Mouse (Mus musculus) right cerebral cortex, postnatal 10 days (tissue): Measurements from ENCODE around the gene Ctnna3.
"Not testable (repeated sequence)": the region's sequence is repeated elsewhere in the genome, so short reads cannot be mapped to it uniquely, and the experiment has no call there.

Experiments
- DNase-seq, 2 experiments: peaks; one replicate each; pipeline ENCODE4 v3.0.0; 2021; ENCODE audit warnings: low spot score in 2 of 2

Gene Ctnna3

DNA sequence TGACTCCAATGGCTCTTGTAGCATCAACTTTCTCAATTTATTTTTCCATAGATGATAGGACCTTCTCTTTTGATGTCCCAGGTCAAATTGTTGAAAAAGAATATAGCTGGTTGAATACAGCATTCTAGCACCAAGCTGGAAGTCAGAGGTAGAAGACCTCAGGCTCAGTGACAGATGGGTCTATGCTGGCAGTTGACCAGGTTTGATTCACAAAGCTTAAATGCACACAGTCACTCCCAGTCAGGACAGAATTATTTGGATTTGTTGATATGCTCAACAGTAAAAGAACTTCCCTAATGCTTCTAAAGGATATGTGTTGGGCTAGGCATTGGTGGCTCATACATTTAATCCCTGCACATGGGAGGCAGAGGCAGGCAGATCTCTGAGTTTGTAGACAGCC lies 1059.6 kb downstream of the Ctnna3 start:
- no peak for DNase-seq

DNA sequence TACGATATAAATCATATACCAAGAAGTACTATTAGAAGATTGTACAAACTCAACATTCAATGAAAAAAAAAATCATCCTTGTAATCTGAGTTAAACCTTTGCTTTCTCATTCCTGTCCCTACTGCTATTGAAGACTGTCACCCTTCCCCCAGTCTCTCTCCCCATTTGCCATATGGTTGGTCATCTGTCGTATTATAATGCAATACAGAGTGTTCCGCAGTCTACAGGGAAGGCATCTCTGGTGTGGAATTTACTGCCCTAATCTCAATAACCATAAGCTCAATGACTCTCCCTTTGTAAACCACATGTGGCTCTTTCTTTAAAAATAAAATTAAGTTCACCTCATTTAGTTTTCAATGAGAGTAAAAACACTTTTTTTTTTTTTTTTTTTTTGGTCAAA lies 1113.7 kb downstream of the Ctnna3 start:
- no peak for DNase-seq

DNA sequence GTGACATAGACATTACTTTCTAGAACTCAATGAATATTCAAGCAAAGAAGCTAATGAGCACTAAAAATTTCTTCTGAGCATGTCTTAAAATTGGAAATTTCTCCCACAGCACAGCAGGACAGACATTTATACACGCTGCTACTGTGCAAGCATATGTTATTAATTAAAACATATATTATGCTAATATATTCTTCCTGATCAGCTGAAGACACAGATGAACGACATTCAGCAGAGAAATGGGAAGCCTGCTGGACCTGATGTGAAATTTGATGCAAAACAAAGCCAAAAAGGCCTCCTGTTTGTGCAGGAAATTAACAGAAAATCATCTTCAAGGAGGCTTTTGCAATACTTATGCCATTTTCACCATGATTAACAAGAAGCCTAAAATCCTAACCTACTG lies 1114.5 kb downstream of the Ctnna3 start:
- DNase-seq = no peak

DNA sequence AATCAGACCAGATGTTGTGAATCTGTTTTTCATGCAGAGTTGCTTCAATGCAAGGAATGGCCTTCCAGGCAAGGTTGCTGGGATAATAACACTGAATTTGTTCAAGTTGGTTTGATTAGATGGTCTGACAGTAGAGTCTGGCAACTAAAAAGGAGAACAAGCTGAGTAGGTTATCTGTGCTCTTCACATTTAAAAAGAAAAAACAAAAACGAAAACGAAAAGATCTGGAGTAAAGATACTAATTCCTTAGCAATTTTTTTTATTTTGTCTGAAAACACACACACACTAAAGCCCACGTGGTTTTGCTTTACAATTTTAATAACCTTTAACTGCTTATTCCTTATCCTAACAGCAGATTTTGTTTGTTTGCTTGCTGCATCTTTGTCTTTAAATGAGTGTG lies 1141.4 kb downstream of the Ctnna3 start:
- DNase-seq = no peak

DNA sequence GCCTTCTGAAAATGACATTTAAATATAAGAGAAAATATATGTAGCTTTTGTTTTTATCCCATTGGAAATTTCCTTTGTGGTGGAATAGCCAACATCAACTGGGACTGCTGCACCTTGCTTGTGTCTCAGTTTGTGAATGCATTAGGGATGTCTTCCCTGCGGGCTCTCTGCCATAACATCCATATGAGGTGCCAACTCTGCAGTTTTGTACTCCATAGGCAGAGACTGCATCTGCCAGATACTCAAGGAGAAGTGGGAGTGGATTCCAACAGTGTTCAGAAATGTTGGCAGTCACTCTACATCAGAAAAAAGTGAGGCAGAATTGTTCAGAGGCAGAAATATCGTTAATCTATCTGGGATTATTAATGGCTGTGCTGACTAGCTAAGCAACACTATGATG lies 1158.2 kb downstream of the Ctnna3 start:
- DNase-seq = peak; percentile 59 to 61

DNA sequence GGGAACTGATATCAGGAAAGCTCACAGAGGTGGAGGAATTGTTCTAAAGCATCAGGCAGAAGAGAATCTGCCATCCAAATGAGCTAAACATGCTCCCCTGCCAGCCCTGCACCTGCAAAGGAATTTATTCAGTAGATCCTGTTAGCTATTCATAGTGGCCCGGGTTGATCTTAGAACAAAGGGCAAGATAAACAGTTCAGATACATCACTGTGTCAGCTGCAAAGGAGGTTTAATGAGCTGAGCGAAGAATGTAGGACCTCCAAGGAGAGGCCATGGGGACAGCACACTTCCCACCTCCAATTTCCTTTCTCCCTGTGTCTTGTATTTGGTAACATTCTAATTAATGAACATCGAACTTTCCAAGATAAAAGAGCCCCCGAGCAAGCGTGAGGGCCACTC lies 1206.9 kb downstream of the Ctnna3 start:
- no peak for DNase-seq

DNA sequence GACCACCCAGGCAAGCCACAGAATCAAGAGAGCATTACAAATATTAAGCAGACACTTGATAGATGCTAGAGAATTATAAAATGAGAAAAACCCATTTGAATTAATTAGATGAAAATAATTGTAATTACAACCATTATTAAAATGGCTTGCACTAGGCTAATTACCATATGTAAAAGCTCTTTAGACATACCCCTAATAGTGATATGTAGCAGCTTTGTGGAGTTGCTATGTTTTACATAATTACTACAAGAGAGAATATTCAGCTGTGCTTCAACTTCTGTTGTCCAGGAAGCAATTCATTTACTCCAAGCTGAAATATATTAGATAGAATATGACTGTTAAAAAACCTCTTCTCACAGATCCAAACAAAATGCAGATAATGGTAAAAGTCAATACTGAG lies 1209.2 kb downstream of the Ctnna3 start:
- DNase-seq = no peak

DNA sequence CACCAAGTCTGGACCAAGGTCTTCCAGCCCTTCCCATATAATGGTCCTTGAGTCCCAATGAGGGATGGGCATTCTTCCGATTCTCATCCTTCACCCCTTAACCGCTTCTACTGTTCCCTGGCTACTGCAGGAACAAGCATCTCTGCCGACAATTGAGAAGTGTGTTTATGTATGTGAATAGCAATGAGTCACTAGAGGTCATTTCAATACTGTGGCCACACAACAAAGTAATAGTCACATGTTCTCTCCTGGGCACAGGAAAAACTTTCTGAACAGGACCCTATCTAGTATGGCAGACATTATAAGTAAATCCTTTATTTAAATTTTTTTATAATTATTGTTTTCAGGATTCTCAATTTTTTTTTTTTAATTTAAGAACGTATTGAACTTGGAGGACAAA lies 1211.2 kb downstream of the Ctnna3 start:
- no peak for DNase-seq

DNA sequence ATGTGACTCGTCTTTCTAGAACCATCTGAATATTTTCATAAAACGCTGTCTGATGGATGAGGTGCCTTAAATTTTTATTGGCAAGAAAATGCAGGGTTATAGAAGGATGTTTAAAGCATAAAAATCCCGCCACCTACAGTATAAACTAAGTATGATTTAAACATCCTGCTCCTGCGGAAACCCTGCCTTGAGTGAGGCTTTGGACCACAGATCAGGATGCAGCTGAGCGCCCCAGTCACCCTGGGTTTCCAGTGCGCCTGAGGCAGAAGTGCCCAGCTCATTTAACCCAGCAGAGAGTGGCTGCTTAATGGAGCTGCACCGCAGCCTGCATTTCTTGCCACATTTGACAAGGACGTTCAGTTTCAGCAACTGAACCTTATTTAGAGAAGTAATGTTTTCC lies 1211.7 kb downstream of the Ctnna3 start:
- DNase-seq = no peak

DNA sequence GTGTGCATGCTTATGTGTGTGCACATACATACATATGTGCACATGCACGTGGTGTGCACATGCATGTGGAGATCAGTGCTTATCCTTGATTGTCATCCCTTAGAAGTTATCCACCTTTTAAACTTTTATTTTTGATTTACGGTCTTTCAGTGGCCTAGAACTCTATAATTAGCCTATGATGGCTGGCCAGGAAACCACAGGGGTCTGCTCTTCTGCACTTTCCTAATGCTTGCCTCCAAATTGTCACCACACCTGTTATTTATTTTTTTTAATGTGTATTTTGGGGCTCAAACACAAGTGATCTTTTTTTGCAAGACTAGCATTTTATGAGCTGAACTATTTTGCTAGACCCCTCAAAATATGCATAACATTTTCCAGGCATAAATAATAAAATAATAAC lies 1214.1 kb downstream of the Ctnna3 start:
- DNase-seq = no peak

DNA sequence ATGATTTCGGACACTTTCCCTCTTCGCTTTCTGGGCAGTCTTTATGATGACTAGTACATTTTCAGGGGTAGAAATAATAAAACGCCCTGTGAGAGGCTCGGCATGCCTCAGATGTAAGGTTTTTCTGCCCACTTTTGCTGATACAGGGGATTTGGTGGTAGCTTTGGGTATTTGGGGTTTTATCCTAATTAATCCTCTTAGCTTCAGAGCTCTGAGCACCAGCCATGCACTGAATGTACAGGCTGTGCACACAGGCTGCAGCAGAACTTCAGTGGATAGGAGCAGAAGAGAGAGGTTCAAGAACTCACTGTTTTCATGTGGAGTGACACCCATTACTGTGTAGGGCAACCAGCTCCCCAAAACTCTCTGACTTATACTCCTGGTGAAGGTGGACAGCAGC lies 1231.3 kb downstream of the Ctnna3 start:
- no peak for DNase-seq

DNA sequence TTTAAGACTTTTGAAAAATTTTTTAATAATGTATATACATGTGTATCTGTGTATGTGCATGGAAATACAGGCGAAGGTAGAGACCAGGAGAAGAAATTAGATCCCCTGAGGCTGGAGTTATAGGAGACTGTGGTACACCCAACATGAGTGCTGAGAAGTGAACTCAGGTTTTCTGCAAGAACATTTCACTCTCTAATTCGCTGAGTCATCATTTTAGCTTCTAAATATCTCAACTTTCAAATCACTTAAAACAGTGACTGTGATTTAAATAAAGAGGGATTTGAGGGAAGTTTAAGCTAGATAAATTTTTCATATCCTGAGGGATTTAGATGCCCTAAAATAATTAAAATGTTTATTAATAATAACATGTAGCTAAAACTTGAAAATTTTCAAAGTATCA lies 1241.6 kb downstream of the Ctnna3 start:
- no peak for DNase-seq

DNA sequence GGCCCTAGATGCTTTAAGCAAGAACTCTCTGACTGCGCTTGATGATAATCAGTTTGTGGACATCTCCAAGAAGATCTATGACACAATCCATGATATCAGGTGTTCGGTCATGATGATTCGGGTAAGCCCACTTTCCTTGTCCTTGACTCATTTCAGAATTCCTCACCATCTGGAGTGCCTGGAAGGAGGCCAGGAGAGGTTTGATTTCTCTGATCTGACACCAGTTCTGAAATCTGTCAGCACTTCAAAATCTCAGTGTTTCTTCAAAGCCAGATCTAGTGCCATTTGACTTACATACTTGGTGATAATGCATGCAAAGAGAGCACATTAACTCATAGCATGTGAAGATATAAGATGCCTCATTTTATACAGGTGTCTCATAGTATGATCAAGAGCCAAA lies 1245.9 kb downstream of the Ctnna3 start:
- DNase-seq = peak in 1 of 2 experiments; percentile 22

DNA sequence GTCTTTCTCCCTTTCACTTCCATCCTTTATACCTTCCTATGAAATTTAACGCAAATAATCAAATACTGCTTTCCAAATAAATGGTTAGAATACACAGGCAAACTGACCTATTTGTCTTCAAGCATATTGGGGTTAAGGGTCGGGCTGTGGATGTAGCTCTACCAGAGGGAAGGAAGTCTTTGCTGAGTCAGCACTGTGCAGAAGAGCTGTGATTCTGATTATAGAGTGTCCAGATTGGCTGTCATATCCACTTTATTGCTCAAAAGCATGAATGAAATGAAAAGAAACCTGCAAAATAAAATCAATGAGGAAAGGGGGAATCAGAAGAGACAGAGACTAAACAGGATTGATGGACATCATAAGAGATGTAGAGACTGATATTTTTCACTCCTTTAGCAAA lies 1280.1 kb downstream of the Ctnna3 start:
- no peak for DNase-seq

DNA sequence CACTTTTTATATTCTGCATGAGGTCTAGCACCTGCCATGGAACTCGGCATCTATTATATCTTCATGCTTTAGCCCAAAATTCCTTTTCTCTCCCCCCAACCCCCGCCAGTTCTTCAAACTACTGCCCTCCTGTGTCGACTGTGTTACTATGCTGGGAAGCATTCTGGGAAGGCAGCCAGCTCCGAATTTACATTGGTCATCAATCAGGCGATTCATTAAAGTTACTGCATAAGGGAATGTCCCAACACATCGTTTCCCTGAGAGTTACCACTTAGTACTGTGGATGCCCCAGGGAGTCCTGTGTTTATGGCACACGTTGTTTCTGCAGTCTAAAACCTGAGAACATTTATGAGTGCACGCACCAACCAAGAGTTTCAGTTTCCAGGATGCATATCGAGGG lies 1288.1 kb downstream of the Ctnna3 start:
- peak; percentile 43 to 58 for DNase-seq

DNA sequence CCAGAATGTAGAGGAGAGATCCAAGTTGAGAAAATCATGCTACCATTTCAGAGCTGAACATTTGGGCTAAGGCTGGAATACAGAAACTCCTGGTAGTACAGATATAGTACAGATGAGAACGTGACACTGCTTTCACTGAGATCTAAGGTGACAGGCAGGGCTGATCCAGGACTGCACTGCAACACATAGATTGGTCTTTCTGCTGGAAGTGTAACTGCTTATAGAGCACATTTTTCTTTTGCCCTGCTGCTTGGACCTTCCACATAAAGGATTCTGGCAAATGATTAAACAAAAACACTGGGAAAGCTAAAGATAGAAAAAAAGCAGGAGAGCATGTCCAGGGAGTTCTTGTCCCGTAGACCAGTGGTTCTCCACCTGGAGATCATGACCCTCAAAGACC lies 1305.8 kb downstream of the Ctnna3 start:
- DNase-seq = no peak

DNA sequence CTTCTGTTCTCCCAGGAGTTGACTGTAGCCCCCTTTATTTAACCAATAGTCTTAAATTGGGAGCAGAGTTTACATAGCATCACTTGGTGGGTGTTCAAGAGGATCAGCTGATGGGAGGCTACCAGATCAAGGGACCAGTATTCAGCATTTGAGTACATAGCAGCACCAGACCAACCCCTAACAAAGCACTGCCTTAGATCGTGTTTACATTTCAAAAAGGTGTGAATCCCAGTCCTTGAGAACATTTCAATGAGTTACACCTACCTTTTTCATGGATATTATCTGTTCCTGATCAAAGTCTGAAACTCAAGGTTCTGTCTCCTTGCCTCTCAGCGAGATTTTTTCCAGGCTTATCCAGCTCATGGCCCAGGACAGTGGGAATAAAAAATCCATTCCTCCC lies 1306.7 kb downstream of the Ctnna3 start:
- no peak for DNase-seq

DNA sequence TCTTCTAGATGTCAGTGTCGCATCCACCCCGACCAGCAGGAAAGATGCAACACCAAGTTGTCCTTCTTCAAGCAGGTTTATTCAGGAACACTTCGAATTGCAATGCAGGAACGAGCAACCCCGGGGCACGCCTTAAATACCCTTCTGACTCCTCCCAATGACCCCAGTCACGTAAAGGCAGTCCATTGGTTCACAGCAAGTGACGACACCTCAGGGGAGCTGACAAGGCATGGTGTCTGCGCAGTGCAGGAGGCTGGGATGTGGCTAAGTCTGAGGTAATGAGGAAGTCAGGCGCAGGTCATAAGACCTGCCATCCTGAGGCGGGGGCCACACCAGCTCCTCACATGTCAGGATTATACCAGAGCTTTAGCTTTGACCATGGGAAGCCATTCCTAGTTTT lies 1311.8 kb downstream of the Ctnna3 start:
- not testable (repeated sequence) for DNase-seq

DNA sequence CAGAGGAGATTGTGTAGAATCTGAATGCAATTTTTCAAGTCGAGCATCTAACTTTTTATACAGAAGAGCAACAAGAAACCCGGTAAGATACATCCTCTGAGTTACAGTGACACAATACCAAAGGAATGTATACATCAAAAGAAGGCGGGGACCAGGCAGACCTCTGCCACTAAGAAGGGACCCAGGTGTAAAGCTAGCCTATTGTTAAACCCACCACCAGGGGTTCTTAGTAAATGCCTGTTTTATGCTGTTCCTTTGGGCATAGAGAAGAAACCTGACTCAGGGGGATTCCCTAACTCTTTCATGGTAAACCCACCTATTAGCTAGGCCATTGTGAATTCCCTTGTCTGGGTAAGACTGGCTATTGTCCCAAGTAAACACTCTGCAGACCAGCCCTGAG lies 1314.2 kb downstream of the Ctnna3 start:
- DNase-seq = not testable (repeated sequence)

DNA sequence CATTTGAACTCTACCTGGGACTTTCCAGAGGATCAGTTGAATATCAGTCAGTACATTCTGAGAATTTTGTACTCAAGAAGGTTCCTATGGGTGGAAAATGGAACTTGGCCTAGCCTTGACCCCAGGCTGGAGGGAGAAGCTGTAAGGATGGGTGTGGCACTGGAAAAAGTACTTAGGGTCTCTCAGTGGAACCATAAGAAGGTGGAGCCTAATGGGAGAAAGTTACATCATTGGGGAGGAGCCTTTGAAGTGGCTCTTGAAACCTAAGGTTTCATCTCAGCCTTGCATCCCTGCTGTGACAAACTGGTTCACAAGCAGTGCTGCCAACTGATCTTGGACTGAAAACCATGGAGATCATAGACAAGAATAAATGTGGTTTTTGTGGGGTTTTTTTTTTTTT lies 1318.8 kb downstream of the Ctnna3 start:
- DNase-seq = no peak

DNA sequence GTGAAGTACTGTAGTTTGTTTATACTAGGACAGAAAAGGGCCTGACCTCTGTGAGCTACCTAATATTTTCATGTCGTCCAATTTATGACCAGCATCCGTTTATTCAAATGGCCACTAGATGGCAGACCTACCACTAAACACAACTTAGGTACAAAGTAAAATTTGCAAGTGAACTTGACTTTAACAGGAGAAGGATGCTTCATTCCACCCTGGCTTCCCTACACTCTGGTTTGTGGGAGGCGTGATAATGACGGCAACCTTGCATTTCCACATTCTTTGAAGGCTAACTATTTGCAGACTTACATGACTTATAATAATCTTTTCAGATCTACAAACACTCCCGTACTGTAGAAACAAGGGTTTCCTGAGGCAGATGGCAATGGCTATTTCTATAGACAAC lies 1320.9 kb downstream of the Ctnna3 start:
- peak; percentile 30 to 32 for DNase-seq

DNA sequence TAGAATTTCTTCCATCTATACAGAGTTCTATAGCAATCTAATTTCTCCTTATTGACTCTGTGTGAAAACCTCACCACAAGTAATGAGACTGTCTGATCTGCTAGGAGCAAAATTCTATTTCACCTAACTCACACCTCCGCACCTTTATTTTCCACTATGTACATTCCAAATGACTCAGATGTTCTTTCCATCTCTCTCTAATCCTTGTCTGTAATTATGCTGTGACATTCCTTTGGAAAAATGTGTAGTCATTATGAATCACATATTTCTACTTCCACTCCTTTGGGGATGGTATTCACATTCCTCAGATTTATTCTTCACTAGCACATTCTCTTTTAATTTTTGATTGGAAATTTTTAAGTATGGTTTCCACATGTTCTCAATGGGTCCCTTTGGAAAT lies 1406.4 kb downstream of the Ctnna3 start:
- DNase-seq = no peak

DNA sequence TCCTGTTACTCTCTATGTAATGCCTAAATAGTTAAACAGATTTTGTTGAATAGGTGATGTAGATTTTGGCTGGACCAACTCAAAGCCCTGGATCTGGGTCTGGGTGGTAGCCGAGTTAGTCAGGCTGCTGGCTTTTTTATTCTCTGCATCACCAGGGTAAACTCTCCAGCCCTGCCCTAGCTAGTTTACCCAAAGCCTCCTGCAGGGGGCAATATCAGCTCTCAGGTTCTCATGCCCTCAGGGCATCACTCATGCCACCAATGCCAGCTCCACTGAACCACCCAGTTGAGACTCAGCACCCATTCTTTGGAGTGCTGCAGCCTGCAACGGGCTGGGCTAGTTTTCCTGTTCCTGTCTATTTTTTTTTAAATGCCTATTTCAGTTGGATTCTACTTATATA lies 1431.5 kb downstream of the Ctnna3 start:
- DNase-seq = peak in 1 of 2 experiments; percentile 21

DNA sequence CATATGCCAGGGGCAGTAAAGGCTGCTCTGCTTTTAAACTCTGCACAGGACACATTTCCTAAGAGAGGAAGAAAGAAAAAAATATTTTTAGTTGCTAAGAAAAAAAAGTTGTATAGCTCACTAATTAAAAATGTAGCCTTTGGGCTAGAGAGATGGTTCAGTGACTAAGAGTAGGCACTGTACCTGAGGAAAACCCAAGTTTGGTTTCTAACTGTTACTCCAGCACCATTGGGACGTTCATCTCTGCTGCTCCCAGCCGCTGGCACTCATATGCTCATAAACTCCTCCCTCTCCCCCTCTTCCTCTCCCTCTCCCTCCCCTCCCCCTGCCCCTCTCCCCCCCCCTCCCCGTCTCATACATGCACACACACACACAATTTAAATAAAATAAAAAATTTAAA lies 1441.0 kb downstream of the Ctnna3 start:
- DNase-seq = no peak

DNA sequence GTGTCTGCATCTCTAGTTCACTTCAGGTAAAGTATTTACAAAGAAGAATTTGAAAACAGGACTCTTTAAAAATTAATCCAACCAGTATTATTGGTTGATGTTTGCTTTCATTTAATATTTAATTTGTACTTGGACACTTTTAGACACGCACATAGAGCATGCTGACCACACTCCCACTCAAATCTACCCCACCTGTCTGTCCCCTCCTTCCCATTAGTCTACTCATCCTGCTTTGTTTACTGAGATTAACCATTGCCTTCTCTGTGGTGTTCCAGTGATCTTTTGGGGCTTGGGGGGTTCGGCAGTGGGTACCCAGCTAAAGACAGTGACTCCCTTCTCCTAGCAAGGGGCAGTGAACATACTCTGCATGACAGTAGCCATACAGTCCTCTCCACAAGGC lies 1446.6 kb downstream of the Ctnna3 start:
- DNase-seq = no peak
